Mouse (Mus musculus) induced T-regulatory cell, adult 2 months (primary cell): ENCODE results near the gene Gm10160.
"Not testable (repeated sequence)": the region's sequence is repeated elsewhere in the genome, so short reads cannot be mapped to it uniquely, and the experiment has no call there.

Experiments used
- DNase-seq: peaks from one replicate; pipeline ENCODE4 v3.0.0-alpha.2; 2012; ENCODE audit warnings: low read depth

Gene Gm10160

DNA sequence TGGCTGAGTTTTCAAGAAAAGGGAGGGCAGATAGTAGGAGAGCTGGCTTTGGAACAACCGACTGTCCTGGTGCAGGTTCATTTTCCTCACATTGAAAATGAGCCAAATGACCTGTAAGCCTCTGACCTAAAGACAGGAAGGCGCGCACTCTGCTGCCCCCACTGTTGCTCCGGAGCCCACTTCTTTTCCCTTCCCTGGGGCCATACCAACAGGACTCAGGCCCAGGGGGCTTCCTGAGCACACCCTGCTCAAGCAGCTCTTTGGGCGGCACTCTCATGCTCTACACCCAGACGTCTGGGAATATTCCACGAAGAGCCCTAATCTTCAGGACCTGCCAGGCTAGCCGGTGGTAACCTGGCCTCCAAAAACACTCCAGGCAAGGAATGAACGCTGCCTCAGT, 2.6 kb upstream of the Gm10160 start:
- no peak for DNase-seq

DNA sequence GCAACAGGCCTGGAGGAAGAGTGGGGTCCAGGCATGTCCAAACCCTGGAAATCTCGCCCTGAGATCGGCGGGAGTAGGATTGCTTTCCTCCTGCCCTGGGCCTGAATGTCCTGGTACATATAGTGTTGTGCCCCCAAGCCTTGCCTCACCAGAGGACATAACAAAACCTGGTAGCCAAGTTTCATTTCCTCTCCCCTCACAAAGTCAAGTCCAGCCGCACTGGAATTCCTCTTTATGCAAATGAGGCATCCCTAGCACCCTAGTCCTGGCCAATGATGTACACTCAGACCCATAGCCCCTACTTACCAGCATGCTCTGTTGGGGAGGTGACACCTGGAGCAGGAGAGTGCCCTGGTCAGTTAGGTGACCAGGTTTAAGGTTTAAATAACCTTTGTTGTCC, 627 bp upstream of the Gm10160 start:
- no peak for DNase-seq

DNA sequence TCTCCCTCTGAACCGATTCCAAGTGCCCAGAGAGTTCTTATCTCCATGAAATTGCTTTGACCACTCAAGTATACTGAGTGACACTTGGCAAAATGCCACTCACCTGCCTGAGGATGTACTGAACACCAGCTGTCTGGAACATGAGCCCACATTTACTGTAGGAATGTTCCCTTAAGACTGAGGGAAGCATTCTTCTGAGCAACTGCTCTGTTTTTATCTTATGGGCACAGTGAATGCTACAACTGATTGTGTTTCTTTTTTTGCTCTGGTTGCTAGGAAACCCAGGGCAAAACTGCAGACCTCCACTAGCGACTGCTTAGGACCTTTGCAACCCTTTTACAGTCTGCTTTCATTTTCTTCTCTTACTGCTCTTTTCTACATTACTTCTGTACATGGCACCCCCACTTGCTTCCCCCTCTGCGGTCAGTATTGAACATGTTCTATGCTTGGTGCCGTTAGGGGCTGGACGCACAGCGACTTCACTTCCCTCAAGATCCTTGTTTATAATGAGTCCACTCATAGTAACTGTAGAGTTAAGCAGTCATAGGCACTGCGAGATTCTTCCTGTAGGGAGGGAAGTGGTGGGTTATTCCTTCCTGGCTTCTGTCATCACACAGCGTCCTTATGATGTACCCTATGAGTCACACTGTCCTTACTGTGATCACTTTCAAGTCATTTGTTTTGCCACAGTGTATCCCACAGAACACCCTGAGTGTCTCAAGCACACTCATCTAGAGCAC, 856 bp downstream of the Gm10160 start:
- peak; percentile 56 for DNase-seq

DNA sequence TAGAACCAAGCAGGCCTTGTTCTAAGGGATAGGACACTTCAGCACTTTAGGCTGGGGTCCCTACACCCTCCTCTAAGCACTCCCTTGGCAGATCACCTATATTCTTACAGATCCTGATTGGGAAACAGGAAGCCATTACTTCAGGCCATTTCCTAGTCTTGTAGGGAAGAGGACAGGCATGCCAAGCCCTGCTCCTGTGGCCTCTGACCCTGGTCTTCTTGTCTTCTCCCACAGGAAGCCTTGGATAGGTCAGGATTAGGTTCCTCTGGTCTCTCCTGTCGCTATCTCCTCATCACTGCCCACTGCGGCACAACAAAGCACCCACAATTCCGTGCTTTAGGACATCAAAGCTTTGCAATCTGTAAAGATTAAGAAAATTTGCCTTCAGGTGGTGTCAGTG, 3.9 kb downstream of the Gm10160 start:
- DNase-seq = no peak

DNA sequence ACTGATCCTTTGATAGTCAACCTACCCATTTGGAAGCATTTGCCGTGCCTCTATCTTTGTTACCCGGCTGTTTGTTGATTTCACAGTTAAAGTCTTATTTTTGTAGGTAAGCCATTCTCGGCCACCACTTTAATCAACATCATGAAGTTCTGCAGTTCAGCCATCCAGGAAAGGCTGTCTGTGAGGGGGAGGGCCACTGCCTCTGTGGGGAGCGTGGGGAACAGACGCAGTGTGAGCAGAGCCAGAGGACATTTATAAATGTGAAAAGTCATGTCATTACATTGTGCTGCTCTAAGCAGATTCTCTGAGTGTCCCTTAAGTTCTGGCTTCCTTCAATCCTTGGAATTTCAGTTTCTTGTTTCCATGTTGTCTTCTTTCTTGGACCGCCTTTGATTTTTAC, 5.4 kb downstream of the Gm10160 start:
- no peak for DNase-seq

DNA sequence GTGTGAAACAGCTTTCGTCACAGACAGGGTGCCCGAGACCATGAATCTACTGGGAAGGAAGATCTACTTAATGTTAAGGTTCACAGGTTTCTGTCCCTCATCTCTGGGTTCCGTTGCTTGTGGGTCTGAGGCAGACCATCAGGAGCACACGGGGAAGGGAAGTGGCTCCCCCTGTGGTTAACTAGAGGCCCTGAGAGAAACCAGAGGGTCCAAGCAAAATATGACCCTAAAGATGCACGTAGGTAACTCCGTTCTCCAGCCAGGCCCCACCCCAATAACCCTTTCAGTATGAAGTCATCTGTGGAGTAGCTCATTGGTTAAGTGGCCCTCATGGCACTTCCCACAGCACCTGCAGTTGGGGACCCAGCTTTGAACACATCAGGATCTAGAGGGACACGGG, 6.0 kb downstream of the Gm10160 start:
- no peak for DNase-seq

DNA sequence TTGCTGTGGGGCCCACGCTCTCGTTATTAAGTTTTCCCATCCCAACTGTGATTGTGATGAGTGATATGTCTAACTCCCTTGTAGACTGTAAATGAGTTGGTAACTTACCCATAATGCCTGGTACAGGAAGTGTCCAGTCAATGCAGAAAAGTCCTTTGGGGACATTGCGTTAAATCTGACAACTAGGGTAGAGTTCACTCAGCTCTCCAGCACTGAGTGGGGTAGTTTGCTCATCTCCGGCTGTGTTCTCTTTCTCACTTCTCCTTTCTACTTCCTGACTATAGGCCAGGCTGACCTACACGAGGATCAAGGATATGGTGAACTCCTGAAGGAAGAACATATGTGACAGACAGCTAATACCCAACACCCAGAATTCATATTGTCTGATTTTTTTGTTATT, 6.4 kb downstream of the Gm10160 start:
- DNase-seq = no peak

DNA sequence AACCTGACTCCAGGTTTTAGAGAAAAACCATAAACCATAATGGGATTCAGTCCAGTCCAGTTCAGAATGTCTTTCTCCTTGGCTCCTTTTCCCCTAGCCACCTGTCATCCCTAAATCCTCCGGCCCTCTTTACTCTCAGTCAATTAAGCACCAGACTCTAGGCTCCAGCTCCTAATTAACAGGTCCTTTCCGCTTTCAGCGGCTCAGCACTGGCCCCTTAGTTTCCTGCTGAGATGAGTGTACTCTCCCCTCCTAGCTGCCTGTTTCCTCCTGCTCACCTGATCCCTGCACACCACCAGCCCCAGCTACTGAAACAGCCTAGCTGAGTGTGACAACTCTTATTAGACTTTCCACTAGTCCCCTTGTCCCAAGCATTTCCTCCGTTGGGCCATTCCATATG, 7.8 kb downstream of the Gm10160 start:
- no peak for DNase-seq

DNA sequence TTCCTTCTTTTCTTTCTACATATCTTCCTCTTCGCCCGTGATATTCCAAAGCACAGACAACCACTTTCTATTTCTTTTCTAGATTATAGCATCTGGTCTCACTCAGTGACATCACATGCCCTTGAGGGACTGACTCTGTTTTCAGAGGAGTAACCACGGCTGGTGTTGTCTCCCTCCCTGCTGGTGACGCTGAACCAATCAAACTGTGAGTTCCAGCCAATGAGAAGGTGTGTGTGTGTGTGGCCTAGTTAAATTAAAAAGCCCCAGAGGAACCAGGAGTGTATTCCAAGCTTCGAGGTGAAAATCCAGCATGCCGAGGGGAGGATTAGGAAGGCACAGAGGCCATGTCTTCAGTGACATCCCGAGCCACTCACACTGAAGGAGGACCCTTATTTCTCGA, 8.6 kb downstream of the Gm10160 start:
- DNase-seq = no peak

DNA sequence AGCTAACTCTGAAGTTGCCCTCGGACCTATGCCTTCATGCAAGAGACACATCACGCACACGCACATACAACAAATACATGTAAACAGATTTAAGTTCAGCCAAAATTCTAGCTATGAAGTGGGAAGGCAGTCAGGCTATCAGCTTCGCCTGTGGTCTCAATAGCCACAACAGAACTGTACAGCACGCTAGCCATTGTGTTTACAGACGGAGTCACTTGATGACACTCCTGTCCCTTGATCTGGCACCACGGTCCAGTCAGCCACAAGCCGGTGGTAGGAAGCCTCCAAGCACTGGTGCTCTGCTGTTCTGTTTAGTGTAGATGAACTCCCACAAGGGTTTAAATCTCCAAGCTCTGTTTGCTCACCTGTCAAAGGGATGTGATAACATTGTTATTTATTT, 9.6 kb downstream of the Gm10160 start:
- no peak for DNase-seq

DNA sequence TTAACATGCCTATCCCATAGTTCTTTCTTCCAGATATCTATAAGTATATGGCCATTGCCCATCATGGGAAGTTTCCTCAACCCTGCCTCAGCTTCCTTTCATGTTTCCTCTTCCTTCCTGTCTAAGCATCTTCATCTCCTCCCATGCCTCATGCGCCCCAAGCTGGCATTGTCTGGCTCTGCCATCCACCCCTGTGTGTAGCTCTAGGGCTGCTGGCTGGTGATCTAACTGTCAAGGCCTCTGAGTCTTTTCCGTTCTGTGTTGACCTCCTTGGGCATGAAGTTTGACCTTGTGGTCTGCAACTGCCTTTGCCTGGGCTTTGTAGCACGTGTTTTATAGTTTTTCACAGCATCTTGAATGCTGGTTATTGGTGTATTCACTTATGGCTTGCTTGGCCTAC, 10.3 kb downstream of the Gm10160 start:
- DNase-seq = no peak

DNA sequence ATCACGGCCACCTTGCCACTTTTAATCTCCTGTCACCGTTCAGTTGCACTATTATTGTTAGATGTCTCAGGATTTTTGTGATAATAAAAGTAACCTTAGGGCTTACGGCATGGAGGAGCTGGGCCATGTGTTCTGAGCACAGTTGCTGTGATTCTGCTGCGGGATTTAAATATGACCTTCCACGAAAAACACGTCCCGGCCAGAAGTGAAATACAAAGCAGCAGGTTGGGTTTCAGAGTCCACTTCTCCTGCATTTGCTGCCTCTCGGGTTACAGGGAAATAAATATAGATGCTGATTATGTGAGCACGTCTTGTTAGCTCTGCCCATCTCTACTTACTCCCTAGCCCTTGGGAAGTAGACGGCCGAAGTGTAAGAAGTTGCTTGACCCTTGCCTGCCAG, 10.8 kb downstream of the Gm10160 start:
- no peak for DNase-seq

DNA sequence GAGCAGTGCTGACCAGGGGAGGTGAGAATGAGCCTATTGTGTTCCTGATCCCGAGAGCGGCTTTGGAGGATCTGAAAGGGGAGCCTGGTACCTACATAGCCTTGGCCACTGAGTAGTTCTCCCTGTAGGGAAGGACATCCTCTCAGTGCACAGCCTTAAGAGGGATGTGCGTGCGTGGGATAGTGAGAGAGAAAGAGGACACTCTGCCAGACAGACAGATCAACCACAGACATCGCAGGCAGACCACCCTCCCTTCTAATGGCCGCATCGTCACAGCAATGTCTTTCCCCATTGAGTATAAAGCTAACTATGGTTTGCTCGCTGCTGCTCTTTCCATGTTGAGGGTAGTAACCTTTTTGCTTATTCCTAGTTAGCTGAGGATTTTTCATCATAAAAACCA, 11.7 kb downstream of the Gm10160 start:
- DNase-seq = no peak

DNA sequence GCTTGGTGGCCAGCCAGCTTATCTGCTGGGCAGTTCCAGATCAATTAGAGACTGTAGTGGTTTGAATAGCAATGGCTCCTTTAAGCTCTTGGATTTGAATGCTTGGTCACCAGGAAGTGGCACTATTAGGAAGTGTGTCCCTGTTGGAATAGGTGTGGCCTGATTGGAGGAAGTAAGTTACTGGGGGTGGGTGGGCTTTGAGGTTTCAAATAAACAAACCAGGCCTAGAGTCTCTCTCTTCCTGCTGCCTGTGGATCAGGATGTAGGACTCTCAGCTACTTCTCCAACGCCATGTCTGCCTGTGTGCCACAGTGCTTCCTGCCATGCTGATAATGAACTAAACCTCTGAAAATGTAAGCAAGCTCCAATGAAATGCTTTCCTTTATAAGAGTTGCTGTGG, 12.6 kb downstream of the Gm10160 start:
- DNase-seq = no peak

DNA sequence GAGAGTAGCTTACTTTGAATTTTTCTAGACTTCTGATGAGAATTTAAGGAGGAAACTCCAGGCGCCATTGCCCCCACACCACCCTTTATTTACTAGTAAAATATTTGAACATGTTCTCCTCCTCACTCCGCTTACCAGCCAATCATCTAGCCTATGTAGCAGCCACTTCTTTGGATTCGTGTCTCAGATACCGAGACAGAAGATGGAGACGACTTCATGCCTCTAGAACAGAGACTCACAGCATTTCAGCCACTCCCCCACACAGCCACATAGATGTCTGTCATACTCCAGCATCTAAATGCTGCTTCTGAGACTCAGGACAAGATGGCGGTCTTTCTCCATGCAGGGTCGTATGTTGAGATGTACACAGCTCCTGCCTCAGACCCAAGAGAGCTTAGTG, 13.5 kb downstream of the Gm10160 start:
- no peak for DNase-seq

DNA sequence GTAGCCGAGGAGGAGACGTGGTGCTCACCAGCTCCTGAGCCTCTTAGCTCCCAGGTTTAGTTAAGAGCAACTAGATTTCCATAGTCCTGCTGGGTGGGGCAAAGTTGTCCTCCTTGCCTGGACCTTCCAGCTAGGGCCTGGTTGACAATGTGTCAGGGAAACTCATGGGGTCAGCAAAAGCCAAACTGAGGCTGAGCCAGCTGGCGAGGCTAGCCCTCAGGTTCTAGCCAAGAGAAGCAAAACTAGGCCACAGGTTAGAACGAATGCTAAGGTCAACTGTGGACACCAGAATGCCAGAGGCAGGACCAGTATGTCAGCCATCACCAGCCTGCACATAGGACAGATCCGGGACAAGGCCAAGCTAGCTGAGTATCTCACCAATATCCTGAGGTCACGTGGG, 14.2 kb downstream of the Gm10160 start:
- no peak for DNase-seq

DNA sequence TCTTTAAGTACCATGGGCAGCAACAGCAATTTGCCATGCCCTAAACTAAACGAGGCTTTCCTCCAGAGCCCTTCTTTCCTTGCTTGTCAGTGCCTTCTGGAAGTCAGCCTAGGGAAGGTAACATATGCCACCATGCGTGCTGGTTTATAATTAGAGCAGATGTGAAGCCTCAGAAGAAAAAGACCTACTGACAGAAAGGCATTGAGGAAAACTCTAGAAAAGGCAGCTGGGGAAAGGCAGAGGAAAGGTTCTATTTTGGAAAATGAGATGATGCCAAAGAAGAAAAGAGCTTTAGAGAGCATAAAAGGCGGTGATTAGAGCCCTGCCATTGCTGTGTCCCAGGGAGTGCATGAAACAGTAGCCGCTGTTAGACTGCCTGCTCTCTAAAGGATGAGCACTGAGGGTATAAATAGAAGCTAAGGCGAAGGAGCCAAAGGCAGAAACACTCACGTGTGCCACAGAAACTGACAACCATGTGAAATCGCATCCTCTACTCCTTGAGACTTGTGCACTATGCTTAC, 14.9 kb downstream of the Gm10160 start:
- no peak for DNase-seq

DNA sequence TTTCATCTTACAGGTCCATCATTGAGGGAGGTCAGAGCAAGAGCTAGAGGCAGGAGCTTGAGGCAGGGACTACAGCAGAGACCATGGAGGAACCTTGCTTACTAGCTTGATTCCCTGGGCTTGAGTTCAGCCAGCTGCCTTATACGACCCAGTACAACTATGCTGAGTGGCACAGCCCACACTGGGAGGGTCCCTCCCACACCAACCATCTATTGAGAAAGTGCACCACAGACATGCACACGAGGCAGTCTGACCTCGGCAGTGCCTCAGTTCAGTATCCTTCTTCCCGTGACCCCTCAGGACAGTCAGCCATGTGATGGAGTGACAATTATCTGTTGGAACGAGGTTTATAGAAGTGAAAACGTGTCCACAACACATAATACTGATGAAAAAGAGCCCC, 15.8 kb downstream of the Gm10160 start:
- no peak for DNase-seq

DNA sequence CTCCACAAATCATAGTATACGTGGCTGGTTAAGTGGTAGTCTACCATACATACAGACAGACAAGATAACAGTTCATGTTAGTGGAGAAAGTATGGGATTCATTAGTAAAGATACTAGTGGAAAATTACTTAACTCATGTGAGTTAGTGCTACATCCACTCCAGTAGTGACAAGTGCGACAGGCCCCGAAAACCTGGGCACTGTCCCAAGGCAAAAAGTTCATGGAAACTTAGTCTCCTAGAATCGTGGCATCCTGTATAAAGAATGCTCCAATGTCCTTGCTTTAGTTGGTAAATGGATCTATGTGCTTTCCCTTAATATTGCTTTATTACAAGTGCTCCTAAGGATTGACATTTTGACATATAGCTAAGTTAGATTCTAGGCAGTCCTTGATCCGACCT, 17.8 kb downstream of the Gm10160 start:
- DNase-seq = not testable (repeated sequence)

DNA sequence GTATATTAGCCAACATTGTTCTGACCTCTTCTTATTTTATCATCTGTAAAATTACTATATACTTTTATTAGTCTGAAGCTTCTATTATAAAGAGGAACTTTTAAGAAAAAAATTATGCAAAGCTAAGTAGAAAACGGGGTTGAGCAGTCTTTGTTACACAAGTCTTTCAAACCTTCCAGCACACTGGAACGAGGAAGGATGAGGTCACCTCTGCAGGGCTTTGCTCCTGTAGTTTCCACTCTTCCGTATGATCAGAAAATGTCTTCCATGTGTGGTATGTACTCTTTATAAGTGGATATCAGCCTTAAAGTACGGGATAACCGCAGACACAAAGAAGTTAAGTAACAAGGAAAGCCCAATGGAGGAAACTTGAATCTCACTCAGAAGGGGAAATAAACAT, 20.2 kb downstream of the Gm10160 start:
- no peak for DNase-seq

DNA sequence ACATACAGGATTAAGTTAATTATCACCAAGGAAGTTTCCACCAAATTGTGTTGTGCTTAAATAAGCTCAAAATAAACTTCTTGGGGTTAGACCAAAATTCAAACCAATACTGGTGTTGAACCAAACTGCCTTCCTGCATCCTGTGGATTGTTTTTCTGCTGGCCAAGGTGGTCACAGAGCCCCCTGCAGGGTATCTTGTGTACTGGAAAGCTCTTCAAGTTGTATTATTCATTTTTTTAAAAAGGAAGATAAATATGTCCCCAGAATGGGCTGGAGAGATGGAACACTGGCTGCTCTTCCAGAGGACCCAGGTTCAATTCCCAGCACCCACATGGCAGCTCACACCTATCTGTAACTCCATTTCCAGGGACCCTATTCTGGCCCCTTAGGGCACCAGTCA, 20.7 kb downstream of the Gm10160 start:
- peak; percentile 33 for DNase-seq

DNA sequence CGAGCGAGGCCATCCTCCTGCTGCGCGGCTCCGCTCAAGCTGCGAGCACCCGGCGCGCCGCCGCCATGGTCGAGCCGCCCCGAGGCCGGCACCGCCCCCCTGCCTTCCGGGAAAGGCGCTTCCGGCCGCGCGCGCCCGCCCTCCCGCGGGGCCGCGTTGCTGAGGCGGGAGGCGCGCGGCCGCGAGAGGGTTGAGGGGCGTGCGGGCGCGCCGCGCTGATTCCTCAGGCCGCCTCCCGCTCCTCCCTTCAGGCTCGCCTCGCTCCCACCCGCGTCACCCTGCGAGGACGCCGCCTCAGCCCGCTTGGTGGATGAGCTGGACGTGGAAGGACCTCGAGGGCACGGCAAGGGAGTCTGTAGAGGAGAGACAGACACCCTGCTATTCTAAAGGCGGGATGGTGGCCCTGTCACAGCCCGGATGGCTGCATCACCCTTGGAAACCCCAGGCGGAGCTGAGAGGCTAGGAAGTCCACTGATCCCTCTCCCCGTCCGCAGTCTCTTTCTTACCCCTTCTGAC, 26.2 kb downstream of the Gm10160 start, which contains the start of gene Btbd1:
Btbd1 (minus strand) TSS at position 53 of the 516 bp plus-strand sequence.
- DNase-seq = peak; percentile 89

DNA sequence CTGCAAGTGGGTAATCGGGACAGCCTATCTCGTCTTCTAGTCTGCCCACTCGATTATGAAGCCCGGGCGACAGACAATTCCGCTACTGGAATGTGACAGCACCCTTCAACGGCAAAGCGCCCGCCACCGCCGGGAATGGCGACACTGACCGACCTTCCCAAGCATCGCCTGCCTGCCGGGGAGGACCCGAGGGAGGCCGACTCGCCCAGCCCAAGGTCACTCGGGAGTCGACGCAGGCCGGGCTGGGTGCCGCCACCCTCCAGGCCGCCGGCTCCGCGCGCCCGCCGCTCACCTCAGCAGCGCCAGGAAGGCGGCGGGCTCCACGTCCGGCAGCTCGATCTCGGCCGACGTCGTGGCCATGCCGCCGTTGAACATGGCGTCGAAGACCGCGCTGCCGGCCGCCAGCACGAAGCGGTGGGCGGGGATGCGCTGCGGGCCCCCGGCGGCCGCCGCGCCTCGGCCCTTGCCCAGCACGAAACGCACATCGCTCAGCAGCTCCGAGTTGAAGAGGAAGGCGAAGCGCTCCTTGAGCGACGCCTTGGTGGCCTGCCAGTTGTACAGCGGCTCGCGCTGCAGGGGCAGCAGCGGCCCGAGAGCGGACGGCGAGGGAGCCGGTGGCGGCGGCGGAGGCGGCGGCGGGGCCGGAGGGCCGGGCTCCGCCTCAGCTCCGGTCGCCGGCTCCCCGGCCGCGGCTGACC, 26.8 kb downstream of the Gm10160 start:
- DNase-seq = peak; percentile 61
